Mouse (Mus musculus) MEL (cell line): ENCODE results near the gene Dnajb11. TPM values are rescaled to one million over a fixed set of nuclear protein-coding genes. Genes with fewer than 3 reads are reported as not detected.

Source experiments
- DNase-seq: peaks from one replicate; pipeline ENCODE4 v3.0.0; 2011; ENCODE audit warnings: low read depth, low spot score
- H3K27ac ChIP-seq: 2 replicates; pipeline ENCODE4 v1.5.1; 2012; ENCODE audit warnings: low read depth, mild to moderate bottlenecking, control low read depth, low read length, moderate library complexity; ENCODE audit not compliant: control insufficient read depth
- H3K27me3 ChIP-seq, 2 experiments: fragments of 150-350 bp in 1 of 2; sonication (generic) in 1 of 2; 2 replicates each; pipeline ENCODE4 v1.6.1; 2012; ENCODE audit warnings: low read length in 2 of 2, mild to moderate bottlenecking in 2 of 2, improper control_type of control experiment in 1 of 2, moderate library complexity in 1 of 2; ENCODE audit not compliant: insufficient read depth in 2 of 2, control insufficient read depth in 1 of 2
- H3K36me3 ChIP-seq, 2 experiments: 2 replicates each; pipeline ENCODE4 v1.6.1; 2012 to 2014; ENCODE audit warnings: low read length in 2 of 2, improper control_type of control experiment in 1 of 2, inconsistent platforms in 1 of 2, mild to moderate bottlenecking in 1 of 2; ENCODE audit not compliant: insufficient read depth in 2 of 2, control insufficient read depth in 1 of 2
- H3K4me1 ChIP-seq, 2 experiments: fragments of 150-350 bp in 1 of 2; sonication (generic) in 1 of 2; 2 replicates each; pipeline ENCODE4 v1.6.1; 2012; ENCODE audit warnings: low read length in 2 of 2, improper control_type of control experiment in 1 of 2, mild to moderate bottlenecking in 1 of 2; ENCODE audit not compliant: insufficient read depth in 2 of 2, control insufficient read depth in 1 of 2
- H3K4me3 ChIP-seq, 2 experiments: fragments of 150-350 bp in 1 of 2; sonication (generic) in 1 of 2; 2 replicates each; pipeline ENCODE4 v1.5.1; 2012; ENCODE audit warnings: low read depth in 2 of 2, low read length in 2 of 2, mild to moderate bottlenecking in 2 of 2, moderate library complexity in 2 of 2, control low read depth in 1 of 2, improper control_type of control experiment in 1 of 2; ENCODE audit not compliant: control insufficient read depth in 1 of 2, insufficient read depth in 1 of 2
- H3K79me2 ChIP-seq: 2 replicates; pipeline ENCODE4 v1.6.1; 2012; ENCODE audit warnings: mild to moderate bottlenecking, low read length, moderate library complexity; ENCODE audit not compliant: control insufficient read depth, poor library complexity, insufficient read depth
- H3K9ac ChIP-seq: 2 replicates; pipeline ENCODE4 v1.6.1; 2012; ENCODE audit warnings: low read depth, mild to moderate bottlenecking, control low read depth, low read length, moderate library complexity; ENCODE audit not compliant: control insufficient read depth, poor library complexity, severe bottlenecking
- H3K9me3 ChIP-seq: fragments of 150-350 bp; sonication (generic); replicated peaks from 2 replicates; pipeline ENCODE4 v1.6.1; 2012; ENCODE audit warnings: mild to moderate bottlenecking, low read length, improper control_type of control experiment, moderate library complexity; ENCODE audit not compliant: insufficient read depth
- BHLHE40 ChIP-seq: IDR thresholded peaks from 2 replicates; pipeline ENCODE4 v1.6.1; 2012; ENCODE audit warnings: low read depth, mild to moderate bottlenecking, inconsistent platforms, low read length, improper control_type of control experiment, borderline replicate concordance
- E2F4 ChIP-seq: IDR thresholded peaks from 2 replicates; pipeline ENCODE4 v1.6.1; 2011; ENCODE audit warnings: low read depth, low read length, improper control_type of control experiment, borderline replicate concordance
- HCFC1 ChIP-seq: IDR thresholded peaks from 2 replicates; pipeline ENCODE4 v1.6.1; 2012; ENCODE audit warnings: low read depth, mild to moderate bottlenecking, inconsistent platforms, low read length, improper control_type of control experiment, moderate library complexity
- KAT2A ChIP-seq: conservative IDR thresholded peaks from 2 replicates; pipeline ENCODE4 v1.6.1; 2012; ENCODE audit warnings: low read depth, low read length, improper control_type of control experiment, inconsistent platforms
- MYB ChIP-seq: IDR thresholded peaks from 2 replicates; pipeline ENCODE4 v1.6.1; 2011; ENCODE audit warnings: mild to moderate bottlenecking, low read depth, low read length, improper control_type of control experiment
- TAL1 ChIP-seq: IDR thresholded peaks from 2 replicates; pipeline ENCODE4 v1.6.1; 2012; ENCODE audit warnings: mild to moderate bottlenecking, inconsistent platforms, low read length, moderate library complexity, mixed read lengths
- TCF12 ChIP-seq: IDR thresholded peaks from 2 replicates; pipeline ENCODE4 v1.6.1; 2014; ENCODE audit warnings: low read depth, mild to moderate bottlenecking, inconsistent platforms, low read length, improper control_type of control experiment, moderate library complexity
- USF1 ChIP-seq: IDR thresholded peaks from 2 replicates; pipeline ENCODE4 v1.6.1; 2014; ENCODE audit warnings: low read depth, mild to moderate bottlenecking, inconsistent platforms, low read length, improper control_type of control experiment, moderate library complexity
- USF2 ChIP-seq, 2 experiments: IDR thresholded peaks; 2 replicates each; pipeline ENCODE4 v1.6.1; 2011 to 2012; ENCODE audit warnings: improper control_type of control experiment in 2 of 2, low read length in 2 of 2, borderline replicate concordance in 1 of 2, inconsistent platforms in 1 of 2, low read depth in 1 of 2, mild to moderate bottlenecking in 1 of 2; ENCODE audit not compliant: insufficient read depth in 1 of 2
- polyA plus RNA-seq, 2 experiments: library from polyadenylated mRNA; stranded (reverse) in 1 of 2; unstranded in 1 of 2; fragments of >175 nt in 1 of 2; fragments of >200 nt in 1 of 2; gene quantifications; 2 replicates each; pipeline versions ENCODE4 v1.2.1 to v1.2.4; 2012; ENCODE audit warnings: low replicate concordance in 2 of 2, low read depth in 1 of 2; ENCODE audit not compliant: insufficient read length in 2 of 2, insufficient read depth in 1 of 2, missing spikeins in 1 of 2
- total RNA-seq: library from RNA; depleted of rRNA; stranded (reverse); fragments of 300-350 nt; gene quantifications from 2 replicates; pipeline ENCODE4 v1.2.3, GENCODE M21; 2012

Gene Dnajb11
- total and polyA plus RNA-seq, 3 experiments, result 90.2 to 147 (median 139) TPM

DNA sequence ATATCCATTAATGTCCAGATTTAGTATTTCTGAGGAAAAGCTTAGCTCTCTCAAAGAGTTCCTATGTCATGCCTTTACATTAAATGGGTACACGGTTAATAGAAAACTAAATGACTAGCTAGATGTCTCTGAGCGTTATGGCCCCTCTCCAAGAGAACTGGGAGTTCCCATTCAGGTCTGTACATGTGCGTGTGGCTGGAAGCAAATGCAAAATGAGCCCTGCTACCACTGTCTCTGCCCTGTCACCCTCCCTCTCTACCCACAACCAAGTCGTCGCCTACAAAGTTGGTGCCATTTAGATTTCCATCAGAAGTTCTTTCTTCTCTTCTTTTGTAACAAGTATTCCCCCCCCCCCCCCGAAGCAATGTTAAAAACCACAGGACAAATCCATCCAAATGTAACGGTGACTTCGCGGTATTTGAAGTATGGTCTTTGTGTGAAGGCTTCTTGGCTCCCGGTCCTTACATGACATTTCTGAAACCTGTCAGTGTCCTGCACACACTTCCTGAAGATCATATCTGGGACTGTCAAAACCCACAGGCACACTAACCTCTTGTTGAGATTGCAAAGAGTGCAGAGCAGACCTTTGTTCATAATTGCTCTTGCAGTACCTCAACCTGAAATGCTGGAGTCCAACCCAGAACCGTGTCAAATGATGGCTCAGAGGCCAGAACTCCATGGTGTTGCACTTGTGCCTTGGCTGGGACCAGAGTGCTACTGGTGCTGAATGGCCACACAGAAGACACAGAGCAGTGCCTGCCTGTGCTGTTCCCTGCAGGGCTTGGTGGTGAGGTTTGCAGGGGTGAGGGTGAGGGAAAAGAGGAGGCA is 33.3 kb downstream of the Dnajb11 start, which contains the start of gene Ahsg:
Gene Ahsg, plus strand, starts transcription at position 595 of the 828 bp plus-strand sequence.
- Histone ChIP-seq H3K27me3 (no peaks in the 10 kb centered on the region), H3K4me3 (no peak within 1 kb of the TSS), H3K27ac (no peak within 1 kb of the TSS), H3K36me3 (peaks cover 0 to 13% of the 10 kb centered on the region in 2 experiments; a peak in 1 of 4 replicates), H3K4me1 (peaks cover 0 to 20% of the 10 kb centered on the region in 2 experiments; a peak in 3 of 4 replicates)
- peak; percentile 17 for DNase-seq
- TF ChIP-seq TCF12, result 0 out of 2 replicates have a peak, but pooled peaks have one; percentile 24
- no peak for TF ChIP-seq USF1
- TF ChIP-seq, all 39 proteins: peak for 1
- Histone ChIP-seq H3K9me3 (no peaks in the 10 kb centered on the region), H3K79me2 (no peaks in the 10 kb centered on the region), H3K9ac (no peak within 1 kb of the TSS)

DNA sequence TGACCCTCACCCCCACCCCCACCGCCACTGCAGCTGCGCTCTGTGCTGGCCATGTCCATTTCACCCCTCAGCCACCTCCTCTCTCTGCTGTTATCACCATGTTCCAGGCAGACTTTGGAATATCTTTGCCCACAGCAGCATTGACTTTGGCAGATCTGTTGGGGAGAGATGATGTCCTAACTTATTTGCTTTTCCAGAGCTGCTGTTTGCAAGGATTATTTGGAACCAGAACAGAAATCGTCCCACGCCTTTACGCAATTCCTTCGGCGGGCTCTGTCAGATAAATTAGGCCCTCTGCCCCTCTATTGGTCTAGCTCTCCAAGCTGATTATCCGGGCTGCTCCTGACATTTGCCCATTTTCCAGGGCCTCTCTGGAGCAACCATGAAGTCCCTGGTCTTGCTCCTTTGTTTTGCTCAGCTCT is 34.1 kb downstream of the Dnajb11 start:
- Histone ChIP-seq H3K27me3 (no peaks in the 10 kb centered on the region), H3K4me1 (peaks cover 0 to 17% of the 10 kb centered on the region in 2 experiments; a peak in 3 of 4 replicates), H3K27ac (no peak overlapping the region), H3K9ac (no peak overlapping the region), H3K4me3 (no peak overlapping the region), H3K79me2 (no peaks in the 10 kb centered on the region), H3K9me3 (no peaks in the 10 kb centered on the region), H3K36me3 (peaks cover 0 to 13% of the 10 kb centered on the region in 2 experiments; a peak in 1 of 4 replicates)
- no peak for DNase-seq
- TF ChIP-seq BHLHE40 (no peak), TAL1 (0 out of 2 replicates have a peak, but pooled peaks have one; percentile 2)

DNA sequence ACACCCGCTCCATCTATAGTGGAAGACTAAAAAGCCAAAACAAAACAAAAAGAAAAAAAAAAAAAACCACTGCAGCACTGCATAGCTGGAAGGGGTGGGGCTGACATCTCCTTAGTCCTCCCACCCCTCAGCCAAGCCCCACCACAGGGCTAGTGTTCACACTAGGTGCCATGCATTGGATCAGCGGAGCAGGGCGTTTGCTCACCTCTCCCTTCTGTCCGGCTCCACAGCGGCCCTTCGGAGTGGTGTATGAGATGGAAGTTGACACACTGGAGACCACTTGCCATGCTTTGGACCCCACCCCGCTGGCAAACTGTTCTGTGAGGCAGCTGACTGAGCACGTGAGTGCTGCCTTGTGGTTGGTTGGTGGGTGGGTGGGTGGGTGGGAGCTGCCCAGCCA is 36.5 kb downstream of the Dnajb11 start:
- no peak for TF ChIP-seq KAT2A
- no peak for TF ChIP-seq TCF12
- no peak for TF ChIP-seq HCFC1
- TF ChIP-seq USF2 (IDR thresholded peaks at IDR 0.05; ENCODE audit: borderline replicate concordance in 1 of 2, insufficient read depth in 1 of 2, low read depth in 1 of 2, low read length in 2 of 2), result no peak
- no peak for TF ChIP-seq MYB
- no peak for TF ChIP-seq TAL1
- no peak for TF ChIP-seq E2F4
- TF ChIP-seq, all 39 proteins: peak for 0
- no peak overlapping the region for H3K27ac ChIP-seq
- H3K4me3 ChIP-seq, result no peak overlapping the region
- no peaks in the 10 kb centered on the region for H3K9me3 ChIP-seq
- peaks cover 0 to 2% of the 10 kb centered on the region in 2 experiments; a peak in 1 of 4 replicates for H3K27me3 ChIP-seq
- no peaks in the 10 kb centered on the region for H3K79me2 ChIP-seq
- DNase-seq, result no peak
- no peak overlapping the region for H3K9ac ChIP-seq
- peaks cover 0 to 12% of the 10 kb centered on the region in 2 experiments; a peak in 1 of 4 replicates for H3K36me3 ChIP-seq
- H3K4me1 ChIP-seq, result peaks cover 0 to 16% of the 10 kb centered on the region in 2 experiments; a peak in 3 of 4 replicates
